Mouse (Mus musculus) left cerebral cortex, adult 18-20 months (tissue): ENCODE measurements around the gene Vwf. TPM values are rescaled to one million over a fixed set of nuclear protein-coding genes. Genes with fewer than 3 reads are reported as not detected.

Experiments used
- DNase-seq, 2 experiments: peaks; one replicate each; pipeline ENCODE4 v3.0.0; 2021 to 2022; ENCODE audit warnings: low spot score in 2 of 2, mixed read lengths in 1 of 2
- long read RNA-seq, 2 experiments: library from polyadenylated mRNA; stranded (forward); transcript quantifications; one replicate each; pipeline ENCODE4 v2.0.0; 2021
- total RNA-seq, 2 experiments: library from RNA; stranded (reverse); gene quantifications; 2 replicates each; pipeline ENCODE4 v1.2.3; 2021

The Vwf gene
- 10 to 100 TPM; 14.8 to 24.1 TPM for total RNA-seq
- long read RNA-seq, experiment 1, full-length matches to known transcripts, result 3 of 8 reads
- long read RNA-seq, experiment 1, partial matches to known transcripts, result 4 of 8 reads
- long read RNA-seq, experiment 1, other reads (novel, unspliced or antisense), result 1 of 8 reads
- long read RNA-seq, experiment 2, partial matches to known transcripts, result 12 of 14 reads
- long read RNA-seq, experiment 2, other reads (novel, unspliced or antisense), result 0 of 14 reads

DNA sequence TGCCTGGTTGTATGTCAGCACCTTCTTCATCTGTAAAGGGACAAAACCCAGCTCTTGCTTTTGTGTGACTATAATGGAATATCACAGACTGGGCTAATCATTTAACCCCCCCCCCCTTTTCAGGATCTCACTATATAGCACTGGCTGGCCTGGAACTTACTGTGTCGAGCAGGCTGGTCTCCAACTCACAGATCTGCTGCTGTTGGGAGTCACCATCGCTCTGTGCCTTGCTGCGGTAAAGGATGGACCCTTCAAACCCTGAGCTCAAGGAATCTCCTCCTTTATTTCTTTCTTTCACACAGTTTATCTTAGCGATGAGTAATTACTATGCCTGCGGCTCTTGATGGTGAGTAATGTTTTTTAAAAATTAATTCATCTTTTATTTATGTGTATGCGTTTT is at the start of gene Vwf:
Gene Vwf, plus strand, starts transcription at position 301 of the 400 bp plus-strand sequence.
- no peak for DNase-seq

DNA sequence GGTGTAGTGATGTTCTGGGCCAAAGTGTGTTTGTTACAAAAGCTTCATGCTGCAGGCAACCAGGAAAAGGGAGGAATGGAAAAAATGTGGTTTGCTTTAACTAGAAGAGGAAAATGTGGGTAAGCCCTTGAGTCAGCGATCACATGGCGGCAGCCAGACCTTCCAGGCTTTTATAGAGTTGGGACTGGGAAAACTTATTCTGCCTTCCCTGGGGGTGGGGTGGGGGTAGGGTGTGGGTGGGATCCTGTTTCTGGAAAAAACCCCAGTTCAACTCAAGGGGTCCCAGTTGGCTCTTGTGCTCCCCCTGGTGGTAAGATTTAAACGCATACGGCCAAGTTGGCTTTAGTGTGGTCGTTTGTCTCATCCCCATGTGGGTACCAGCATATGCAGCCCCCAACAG is 48.5 kb upstream of the Vwf start:
- DNase-seq, result no peak

DNA sequence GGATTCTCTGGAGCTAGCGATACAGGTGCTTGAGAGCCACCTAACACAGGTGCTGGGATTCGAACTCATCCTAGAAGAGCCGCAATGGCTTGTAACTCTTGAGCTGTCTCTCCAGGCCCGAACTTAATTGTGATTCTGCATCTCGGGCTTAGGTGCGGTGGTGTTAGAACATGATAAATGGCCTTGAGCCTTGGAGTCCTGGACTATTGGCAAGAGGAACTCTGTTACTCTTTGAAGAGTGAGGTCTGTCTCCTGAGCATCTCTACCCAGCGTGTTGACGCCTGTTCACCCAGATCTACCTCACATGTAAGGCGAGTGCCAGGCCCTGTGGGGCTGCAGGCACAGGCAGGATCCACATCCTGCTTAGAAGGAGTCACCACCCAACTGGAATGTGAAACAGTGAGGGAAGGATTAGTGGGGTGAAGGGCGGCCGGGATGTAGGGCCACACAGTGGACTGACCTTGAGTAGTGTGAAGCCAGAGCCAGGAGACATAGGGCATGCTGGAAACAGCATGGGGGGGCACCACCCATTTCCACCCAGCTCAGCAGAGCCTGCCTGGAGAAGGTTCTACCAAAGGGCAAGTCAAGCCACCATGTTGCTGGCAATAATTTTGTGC is 43.3 kb upstream of the Vwf start:
- DNase-seq, result no peak

DNA sequence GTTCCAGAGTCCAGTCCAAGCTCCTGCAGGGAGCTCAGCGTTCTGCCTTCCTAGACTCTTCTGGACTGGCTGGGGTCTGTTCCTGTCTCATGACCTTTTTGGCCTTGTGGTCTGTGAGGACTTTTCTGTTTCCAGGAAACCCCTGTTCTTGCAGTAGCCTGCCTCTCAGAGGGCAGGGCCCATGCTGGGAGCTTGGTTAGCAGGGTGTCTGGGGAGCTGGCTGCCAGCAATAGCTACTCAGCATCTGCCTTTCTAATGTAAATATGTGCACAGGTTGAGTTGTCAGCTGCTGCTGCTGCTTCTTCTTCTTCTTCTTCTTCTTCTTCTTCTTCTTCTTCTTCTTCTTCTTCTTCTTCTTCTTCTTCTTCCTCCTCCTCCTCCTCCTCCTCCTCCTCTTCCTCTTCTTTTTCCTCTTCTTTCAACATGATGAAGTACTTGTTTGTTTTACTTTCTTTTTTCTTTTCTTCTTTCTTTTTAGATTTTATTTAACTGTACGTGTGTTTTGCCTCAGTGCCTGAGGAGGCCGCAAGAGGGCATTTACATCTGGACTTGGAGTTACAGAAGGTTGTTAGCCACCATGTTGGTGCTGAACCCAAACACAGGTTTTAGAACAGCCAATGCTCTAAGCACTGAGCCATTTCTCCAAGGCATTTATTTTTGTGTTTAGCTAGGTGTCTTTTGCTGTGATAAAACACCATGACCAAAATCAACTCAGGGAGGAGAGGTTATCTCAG is 41.8 kb upstream of the Vwf start:
- no peak for DNase-seq

DNA sequence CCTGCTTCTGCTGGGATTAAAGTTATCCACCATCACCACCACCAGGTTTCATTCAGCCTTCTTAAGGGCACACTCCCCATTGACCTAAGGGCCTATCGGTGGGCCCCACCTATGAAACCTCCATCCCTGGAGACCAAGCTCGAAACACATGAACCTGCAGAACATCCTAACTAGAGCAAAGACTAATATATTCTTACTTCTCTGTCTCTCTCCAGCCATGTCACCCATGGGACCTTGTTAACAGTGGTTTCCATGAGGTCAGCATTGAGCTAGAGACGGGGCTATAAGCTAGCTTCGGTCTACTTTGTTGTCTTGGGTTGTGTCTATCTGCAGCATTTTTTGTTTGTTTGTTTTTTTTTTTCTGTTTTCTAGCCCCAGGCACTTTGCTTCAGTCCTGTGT is 40.1 kb upstream of the Vwf start:
- DNase-seq, result no peak

DNA sequence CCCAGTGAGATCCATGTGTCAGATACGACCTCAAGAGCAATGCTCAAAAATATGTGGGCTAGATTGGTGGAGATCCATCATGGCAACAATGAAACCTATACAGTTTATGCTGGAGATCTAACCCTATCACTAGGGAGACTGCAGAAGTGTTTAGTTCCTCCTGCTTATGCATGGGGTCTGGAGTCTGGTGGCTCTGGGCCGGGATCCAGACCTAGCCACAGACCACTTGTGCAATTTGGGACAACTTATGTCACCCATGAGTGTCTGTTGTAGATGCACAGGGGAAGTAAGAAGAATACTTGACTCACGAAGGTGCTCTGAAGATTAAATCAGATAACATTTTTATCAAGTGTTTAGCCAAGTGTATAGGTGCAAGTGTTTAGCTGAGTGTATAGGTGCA is 36.8 kb upstream of the Vwf start:
- no peak for DNase-seq

DNA sequence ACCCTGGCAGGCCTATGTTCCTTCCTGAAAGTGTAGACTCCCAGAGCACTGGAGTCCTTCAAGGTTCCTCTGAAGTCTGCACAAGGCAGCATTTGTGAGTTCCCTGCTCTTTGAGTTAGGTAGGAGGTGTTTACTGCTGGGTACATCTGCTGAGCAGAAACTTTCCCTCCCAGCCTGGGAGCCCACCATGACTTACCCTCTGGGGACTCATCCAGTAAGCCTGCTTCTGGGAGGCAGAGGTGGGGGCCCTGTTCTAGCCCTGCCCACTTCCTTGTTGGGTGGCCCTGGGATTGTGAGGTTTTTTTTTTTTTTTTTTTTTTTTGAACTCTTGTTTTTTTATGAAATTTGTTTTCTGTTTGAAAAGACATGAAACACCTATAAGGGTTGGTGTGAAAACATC is 35.9 kb upstream of the Vwf start:
- DNase-seq, result no peak

DNA sequence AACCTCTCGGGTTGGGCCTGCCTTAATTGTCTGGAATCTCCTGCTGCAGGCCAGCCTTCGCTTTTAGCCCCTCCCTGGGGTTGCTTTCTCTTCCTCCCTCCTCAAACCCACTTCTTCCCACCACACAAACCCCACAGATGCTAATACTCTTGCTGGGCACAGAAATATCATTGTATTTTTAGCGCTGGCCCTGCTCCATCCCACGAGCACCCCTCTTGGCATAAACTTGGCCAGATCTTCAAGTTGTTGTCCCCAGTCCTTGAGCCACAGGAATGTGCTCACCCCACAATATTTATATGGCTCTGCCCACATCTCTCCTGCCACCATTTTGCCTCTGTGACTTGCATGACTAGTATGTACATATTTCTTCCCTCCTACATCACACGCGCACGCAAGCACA is 35.4 kb upstream of the Vwf start:
- DNase-seq, result no peak

DNA sequence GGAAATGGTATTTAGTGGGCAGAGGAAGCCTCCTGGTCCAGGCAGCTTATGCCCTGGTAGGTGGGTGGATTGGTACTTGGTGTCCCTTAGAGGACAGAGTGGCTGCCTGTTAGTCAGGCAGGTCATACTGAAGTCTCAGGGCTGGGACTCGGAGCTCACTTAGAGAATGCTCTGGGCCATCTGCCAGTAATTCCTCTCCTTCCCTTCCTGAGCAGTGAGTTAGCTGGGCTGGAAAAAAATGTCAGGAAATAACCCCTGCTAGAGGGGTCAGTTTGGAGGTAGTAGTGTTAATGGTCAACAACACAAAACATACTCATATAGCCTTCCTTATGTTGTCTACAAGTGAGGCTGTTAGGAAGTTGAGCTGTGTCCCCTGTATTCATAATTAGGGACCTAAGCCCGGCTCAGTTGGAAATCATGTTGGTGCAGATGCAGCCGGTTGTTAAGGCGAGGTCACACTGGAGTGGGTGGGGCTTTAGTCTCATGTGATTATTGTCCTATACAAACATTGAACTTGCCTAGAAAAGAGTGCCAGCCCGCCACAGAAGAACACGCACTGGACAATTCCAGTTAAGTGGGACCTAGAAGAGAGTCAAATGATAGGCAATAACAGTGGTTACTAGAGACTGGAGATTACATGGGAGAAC is 33.5 kb upstream of the Vwf start:
- DNase-seq, result no peak

DNA sequence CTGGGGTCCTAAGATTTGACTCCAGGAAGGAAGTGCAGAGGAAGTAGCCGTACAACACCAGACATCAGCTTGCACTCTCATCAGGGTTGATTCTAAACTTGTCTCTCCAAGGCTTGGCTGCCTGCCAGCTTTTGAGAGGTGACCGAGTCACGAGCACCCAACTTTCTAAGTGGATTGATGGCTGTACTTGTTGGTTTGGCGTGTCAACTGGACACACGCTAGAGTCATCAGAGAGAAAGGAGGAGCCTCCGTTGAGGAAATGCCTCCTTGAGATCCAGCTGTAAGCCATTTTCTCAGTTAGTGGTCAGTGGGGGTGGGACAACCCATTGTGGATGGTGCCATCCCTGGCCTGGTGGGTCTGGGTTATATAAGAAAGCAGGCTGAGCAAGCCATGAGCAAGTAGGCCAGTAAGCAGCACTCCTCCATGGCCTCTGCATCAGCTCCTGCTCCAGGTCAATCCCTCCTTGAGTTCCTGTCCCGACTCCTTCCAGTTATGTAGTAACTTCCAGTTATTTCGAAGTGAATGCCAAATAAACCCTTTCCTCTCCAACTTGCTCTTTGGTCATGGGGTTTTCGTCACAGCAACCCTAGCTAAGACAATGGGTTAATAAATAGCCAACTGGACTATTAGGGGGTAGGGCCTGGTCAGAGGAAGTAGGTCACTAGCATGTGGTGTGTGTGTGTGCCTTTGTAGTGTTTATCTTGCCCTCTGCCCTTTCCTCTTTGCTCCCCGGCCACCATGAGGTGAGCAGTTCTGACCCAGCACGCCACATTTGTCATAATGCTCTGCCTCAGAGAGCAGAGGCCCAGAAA is 30.9 kb upstream of the Vwf start:
- DNase-seq, result no peak

DNA sequence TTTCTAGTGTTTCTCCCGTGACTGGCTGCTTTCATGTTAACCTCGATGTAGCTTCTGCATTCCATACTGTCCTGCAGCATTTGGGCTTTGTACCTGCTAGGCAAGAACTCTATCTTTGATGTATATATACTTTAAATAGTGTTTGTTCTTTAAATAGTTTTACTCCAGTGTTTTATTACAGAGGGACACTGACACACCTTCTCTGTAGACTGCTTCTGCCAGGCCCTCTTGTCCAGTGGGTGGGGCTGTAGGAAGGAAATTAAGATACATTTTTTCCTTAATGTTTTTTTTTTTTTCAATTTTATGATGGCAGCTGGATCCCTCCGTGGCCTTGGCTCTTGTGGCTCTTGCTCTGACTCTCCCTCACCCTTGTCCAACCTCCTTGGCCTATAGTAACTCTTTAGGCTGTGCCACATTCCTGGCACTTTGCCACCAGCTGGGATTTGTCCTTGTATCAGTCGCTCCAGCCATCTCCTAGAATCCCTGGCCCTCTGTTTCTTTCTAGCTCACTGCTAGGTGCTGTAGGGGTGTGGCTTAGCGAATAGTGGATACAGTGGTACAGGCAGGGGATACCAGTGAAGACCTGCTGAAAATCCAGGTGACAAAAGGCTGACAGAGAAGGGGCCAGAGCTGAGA is 24.9 kb upstream of the Vwf start:
- no peak for DNase-seq

DNA sequence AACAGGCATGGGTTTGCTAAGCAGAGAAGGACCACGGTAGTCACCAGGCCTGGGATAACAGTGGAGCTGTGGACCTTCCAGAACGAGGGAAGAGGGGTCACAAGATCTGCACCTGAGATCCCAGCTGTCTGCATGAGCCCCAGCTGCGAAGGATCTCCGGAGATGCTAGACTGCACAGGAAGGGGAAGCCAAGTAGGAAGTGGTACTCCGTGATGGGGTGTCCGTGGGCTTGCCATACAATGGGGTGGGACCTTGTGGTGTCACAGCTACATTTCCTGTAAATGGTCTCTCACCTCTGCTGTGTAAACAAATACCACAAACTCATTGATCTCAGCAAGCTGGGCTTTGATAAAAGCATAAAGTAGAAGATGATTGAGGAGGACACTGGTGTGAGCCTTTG is 22.5 kb upstream of the Vwf start:
- no peak for DNase-seq

DNA sequence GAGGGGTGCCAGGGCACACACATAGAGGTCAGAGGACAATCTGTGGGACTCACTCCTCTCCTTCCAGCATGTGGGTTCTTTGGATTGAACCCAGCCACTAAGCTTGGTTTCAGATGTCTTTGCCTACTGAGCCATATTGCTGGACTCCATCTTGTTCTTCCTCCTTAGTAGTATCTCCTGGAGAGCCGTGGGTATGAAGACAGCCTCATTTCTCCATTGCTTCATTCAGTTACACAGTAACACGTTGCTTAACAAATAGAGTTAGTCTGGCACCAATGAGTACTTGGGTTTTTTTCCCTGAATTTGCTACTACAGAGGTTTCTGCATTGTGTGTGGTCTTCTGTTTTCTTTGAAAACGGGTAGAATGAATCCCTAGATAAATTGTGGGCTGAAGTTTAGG is 20.5 kb upstream of the Vwf start:
- no peak for DNase-seq

DNA sequence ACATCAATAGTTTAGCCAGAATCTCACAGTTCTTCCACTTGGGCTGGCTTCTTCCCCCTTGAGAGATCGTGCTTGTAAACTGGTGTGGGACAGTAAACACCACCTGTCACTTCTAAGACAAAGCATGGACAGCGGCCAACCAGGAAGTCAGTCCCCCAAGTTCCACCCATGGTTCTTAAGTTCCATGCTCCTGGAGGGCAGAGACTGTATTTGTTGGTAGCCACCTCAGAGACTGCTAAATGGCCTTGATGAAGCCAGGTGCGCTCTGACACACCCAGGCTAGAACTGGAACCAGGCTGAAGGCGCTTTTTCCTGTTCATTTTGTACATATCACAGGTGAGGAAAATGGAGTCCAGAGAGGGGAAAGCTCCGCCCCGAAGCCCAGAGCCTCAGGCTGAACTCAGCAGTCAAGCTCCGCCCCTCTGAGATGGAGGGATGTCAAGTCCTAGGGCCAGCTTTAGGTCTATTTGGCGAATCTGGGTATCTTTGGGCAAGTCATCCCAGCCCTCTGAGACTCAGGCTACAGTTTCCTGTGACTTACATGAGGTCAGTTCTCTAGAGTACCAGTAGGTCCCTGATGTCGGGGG is 17.9 kb upstream of the Vwf start:
- no peak for DNase-seq

DNA sequence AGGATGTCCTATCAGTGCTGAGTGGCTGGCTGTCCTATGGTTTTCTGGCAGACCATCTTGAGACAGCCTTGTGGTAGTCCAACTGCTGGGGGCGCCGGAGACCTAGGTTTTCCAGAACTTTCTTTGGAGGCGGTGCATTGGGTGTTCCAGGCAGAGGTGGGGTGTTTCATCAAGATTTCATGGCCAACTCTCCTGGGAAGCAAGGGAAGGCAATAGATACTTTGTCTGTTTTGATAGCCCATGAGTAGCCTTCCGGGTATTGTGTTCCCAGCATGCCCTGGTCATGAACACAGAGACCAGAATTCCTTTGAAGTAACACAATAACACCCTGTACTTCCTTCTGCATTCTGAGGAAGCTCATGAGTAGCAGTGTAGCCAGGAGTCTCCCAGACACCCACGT is 17.1 kb upstream of the Vwf start:
- no peak for DNase-seq

DNA sequence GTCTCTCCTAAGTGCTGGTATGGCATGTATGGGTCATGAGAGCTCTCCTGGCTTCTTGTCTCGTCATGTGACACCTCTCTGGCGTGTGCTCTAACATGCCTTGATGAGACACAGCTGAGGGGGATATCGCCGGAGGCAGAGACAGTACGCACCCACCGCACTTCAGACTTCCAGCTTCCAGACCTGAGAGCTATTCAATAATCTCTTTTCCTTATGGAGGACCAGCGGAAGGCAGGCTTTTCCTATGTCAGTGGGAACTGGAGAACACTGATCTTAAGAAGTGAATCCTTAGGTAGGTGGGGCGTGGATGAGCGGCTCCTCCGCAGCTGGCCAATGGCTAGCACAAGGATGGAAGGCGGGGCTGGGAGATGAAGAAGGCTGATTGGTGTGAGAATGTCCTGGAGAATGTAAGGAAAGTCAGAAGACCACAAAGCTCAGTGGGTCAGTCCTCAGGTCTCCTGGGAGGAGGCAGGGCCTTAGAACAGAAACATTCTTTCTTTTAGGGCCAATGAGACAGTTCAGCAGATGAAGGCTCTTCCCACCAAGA is 13.4 kb upstream of the Vwf start:
- no peak for DNase-seq

DNA sequence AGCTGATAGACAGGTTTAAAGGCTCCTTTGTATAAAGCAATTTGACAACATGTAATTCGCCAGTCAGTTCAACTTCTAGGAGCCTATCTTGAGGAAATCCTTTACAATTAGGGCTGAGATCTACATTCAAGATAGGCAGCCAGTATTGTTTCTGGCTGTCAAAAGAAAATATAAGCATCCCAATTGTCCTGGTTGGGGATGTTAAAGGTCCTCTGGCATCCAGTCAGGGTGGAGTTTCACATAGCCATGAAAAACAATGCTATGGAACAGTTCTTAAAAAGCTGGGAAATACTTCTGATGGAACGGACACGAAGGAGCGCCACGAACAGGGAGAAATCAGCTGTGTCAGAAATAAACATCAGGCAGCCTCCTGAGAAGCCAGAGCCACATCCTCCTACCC is 11.6 kb upstream of the Vwf start:
- DNase-seq, result no peak

DNA sequence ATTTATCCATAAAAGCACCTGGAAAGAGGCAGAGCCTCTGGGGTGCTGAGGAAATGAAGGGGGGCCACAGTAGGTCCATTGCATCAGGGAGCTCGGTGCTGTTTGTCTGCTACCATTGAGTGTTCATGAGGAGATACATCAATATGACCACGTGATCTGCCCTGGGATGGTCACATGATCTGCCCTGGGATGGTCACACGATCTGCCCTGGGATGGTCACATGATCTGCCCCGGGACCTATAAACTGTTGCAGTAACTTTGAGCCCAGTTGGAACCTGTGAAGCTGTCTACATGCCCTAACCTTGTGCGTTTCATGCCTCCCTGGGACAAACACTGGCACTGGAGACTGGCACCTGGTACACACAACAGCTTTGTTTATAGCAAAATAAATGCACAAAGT is 8.1 kb upstream of the Vwf start:
- DNase-seq, result no peak

DNA sequence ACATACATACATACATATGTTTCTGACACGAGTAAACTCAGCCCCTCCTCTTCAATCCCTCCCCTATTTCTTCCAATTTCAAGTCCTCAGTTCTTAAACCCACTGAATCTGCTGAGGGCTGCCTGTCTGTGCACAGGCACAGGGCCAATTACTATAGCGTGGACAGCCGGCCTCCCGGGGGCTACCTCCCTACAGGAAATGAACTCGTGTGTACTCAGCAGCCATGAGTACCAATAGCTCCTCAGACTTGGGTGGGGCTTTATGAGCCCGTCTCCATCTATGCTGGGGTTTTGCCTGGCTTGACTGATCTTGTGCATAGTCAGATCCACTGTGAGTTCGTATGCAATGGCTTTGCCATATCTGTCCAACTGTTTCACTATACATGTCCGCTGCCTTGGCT is 7.2 kb upstream of the Vwf start:
- no peak for DNase-seq

DNA sequence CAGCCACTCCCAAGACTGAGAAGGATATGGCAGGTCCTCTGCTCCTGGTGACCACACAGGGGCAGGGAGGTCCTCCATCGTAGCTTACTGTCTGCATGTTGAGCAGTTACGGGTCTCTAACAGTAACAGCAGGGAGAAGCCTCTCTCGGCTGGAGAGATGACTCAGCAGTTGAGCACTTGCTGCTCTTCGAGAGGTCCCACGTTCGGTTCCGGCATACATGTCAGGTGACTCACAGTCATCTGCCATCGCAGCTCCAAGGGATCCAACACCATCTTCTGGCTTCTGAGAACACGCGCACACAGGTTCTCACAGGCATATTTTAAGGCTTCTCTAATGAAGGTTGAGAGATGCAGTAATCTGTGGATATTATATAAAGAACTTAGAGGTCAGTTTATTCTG is 6.4 kb upstream of the Vwf start:
- DNase-seq, result no peak
